8 mouse cellular contexts compared by ENCODE assay signal in genomic region chr6:56808656-56809055, GRCm38 (mm10). TPM values are rescaled to one million over a fixed set of nuclear protein-coding genes. Genes with fewer than 3 reads are reported as not detected.
DNase-seq lines count a peak whose midpoint lies in the region; ATAC-seq and TF ChIP-seq lines count a peak whose summit lies in the region.

No protein-coding gene starts in this region.

- H3K4me1 ChIP-seq in hindbrain, embryonic 11.5 days (replicated peaks; ENCODE audit: control insufficient read depth, insufficient read depth, low read length): no peaks in the 10 kb centered on the region
- H3K4me1 ChIP-seq in hindbrain, embryonic 10.5 days (replicated peaks): peaks cover 12% of the 10 kb centered on the region
- no peaks in the 10 kb centered on the region for H3K4me1 ChIP-seq in lung, postnatal 0 days (ENCODE audit: insufficient read depth, low read depth, low read length)

- in situ Hi-C loops in Patski (cut with MboI; ENCODE audit: low pct_unique_long_range_greater_than_20kb): loop anchor here (5.0 to 25.0 kb wide), 3 partner anchors 736 to 1704 kb away; no protein-coding TSS in a partner anchor

- 16% methylated on average over 3 of the region's 3 CpGs for WGBS in hindbrain, embryonic 11.5 days
- WGBS in hindbrain, embryonic 10.5 days: 20% methylated on average over 3 of the region's 3 CpGs
- 9% methylated on average over 3 of the region's 3 CpGs for WGBS in lung, postnatal 0 days

- ATAC-seq in hindbrain, embryonic 11.5 days (ENCODE audit: low FRiP score): peak; percentile 83
- peak; percentile 61 for ATAC-seq in Patski
- peak; percentile 80 for ATAC-seq in lung, postnatal 0 days

- intact Hi-C loops in heart, postnatal 10 days (cut with DNase I): loop anchor here (1.0 to 5.0 kb wide), 5 partner anchors 39 to 1050 kb away; no protein-coding TSS in a partner anchor

- H3K27ac ChIP-seq in hindbrain, embryonic 11.5 days (ENCODE audit: low read depth, low read length): no peak overlapping the region
- H3K27ac ChIP-seq in hindbrain, embryonic 10.5 days: no peak overlapping the region
- no peak overlapping the region for H3K27ac ChIP-seq in lung, postnatal 0 days (ENCODE audit: low read length)

- no peak overlapping the region for H3K9ac ChIP-seq in hindbrain, embryonic 11.5 days (ENCODE audit: low read depth, low read length)
- H3K9ac ChIP-seq in lung, postnatal 0 days (replicated peaks; ENCODE audit: low read depth): no peak overlapping the region

- peak; percentile 53 for DNase-seq in hindbrain, embryonic 11.5 days (ENCODE audit: low spot score)
- no peak for DNase-seq in hindbrain, embryonic 10.5 days (ENCODE audit: low spot score)
- no peak for DNase-seq in Patski (ENCODE audit: low read depth, low spot score)
- peak; percentile 65 for DNase-seq in embryo, embryonic 11 days
- DNase-seq in heart, postnatal 10 days: peak; percentile 67 to 68
- DNase-seq in kidney, postnatal 4 days: peak; percentile 9 to 21
- peak; percentile 87 for DNase-seq in lung, postnatal 0 days (ENCODE audit: low spot score)
- peak; percentile 62 to 64 for DNase-seq in right cerebral cortex, postnatal 10 days (ENCODE audit: low spot score in 2 of 2)

- H3K4me2 ChIP-seq in hindbrain, embryonic 11.5 days (replicated peaks; ENCODE audit: low read depth, low read length): no peak overlapping the region
- H3K4me2 ChIP-seq in lung, postnatal 0 days (replicated peaks; ENCODE audit: low read depth, low read length): no peak overlapping the region

- H3K4me3 ChIP-seq in hindbrain, embryonic 11.5 days (ENCODE audit: low read depth, low read length): no peak overlapping the region
- no peak overlapping the region for H3K4me3 ChIP-seq in hindbrain, embryonic 10.5 days
- no peak overlapping the region for H3K4me3 ChIP-seq in lung, postnatal 0 days (ENCODE audit: low read depth, low read length)

- no peaks in the 10 kb centered on the region for H3K36me3 ChIP-seq in hindbrain, embryonic 11.5 days (ENCODE audit: control insufficient read depth, insufficient read depth, low read length)
- no peaks in the 10 kb centered on the region for H3K36me3 ChIP-seq in hindbrain, embryonic 10.5 days
- H3K36me3 ChIP-seq in lung, postnatal 0 days (ENCODE audit: insufficient read depth, low read length): no peaks in the 10 kb centered on the region

- no peak for TF ChIP-seq EP300 in lung, postnatal 0 days (IDR thresholded peaks at IDR 0.05)

- CTCF ChIA-PET in Patski (lab: Charles Lee): interaction anchor here (0.7 to 2.8 kb wide), 9 partner anchors 10 to 764 kb away, joined by 3 to 27 read pairs (median 3); no protein-coding TSS in a partner anchor

- H3K27me3 ChIP-seq in hindbrain, embryonic 11.5 days (ENCODE audit: control insufficient read depth, insufficient read depth, low read length): no peaks in the 10 kb centered on the region
- H3K27me3 ChIP-seq in hindbrain, embryonic 10.5 days (ENCODE audit: insufficient read depth, poor library complexity, severe bottlenecking): no peaks in the 10 kb centered on the region
- peaks cover 7% of the 10 kb centered on the region for H3K27me3 ChIP-seq in Patski
- no peaks in the 10 kb centered on the region for H3K27me3 ChIP-seq in lung, postnatal 0 days (replicated peaks; ENCODE audit: insufficient read depth, low read length)

- peak; percentile 78 for TF ChIP-seq CTCF in Patski (IDR thresholded peaks at IDR 0.05)
- TF ChIP-seq CTCF in lung, postnatal 0 days (IDR thresholded peaks at IDR 0.05): peak; percentile 96

- no peaks in the 10 kb centered on the region for H3K9me3 ChIP-seq in hindbrain, embryonic 11.5 days (ENCODE audit: control insufficient read depth, low read length)
- H3K9me3 ChIP-seq in hindbrain, embryonic 10.5 days: no peaks in the 10 kb centered on the region
- H3K9me3 ChIP-seq in lung, postnatal 0 days (ENCODE audit: low read length): no peaks in the 10 kb centered on the region

- POLR2A ChIA-PET in Patski (lab: Charles Lee): no interaction called here

RNA-seq across cellular contexts. Expression of gene Kbtbd2, which starts 11.0 kb away (rescaled TPM):
- polyA plus RNA-seq in hindbrain, embryonic 11.5 days (2014; fragmentation: Nextera tagmentation; extraction: Ambion mirVana): 37.4 and 39.7 TPM in 2 replicates
- polyA plus RNA-seq in hindbrain, embryonic 10.5 days (2016; fragmentation: Nextera tagmentation; extraction: Ambion mirVana): 34.4 and 38.9 TPM in 2 replicates
- 27.7 TPM for polyA plus RNA-seq in Patski (2021)
- total RNA-seq in heart, postnatal 10 days (2021): 10 to 100 TPM; 38.3 to 43.1 TPM
- polyA plus RNA-seq in lung, postnatal 0 days (2015; fragmentation: Nextera tagmentation; extraction: Ambion mirVana): 20.5 and 21.5 TPM in 2 replicates

RNA-seq across cellular contexts. Expression of gene Fkbp9, which starts 23.2 kb away (rescaled TPM):
- polyA plus RNA-seq in hindbrain, embryonic 11.5 days (2014; fragmentation: Nextera tagmentation; extraction: Ambion mirVana): 55.4 and 61.4 TPM in 2 replicates
- 60.3 and 75.5 TPM in 2 replicates for polyA plus RNA-seq in hindbrain, embryonic 10.5 days (2016; fragmentation: Nextera tagmentation; extraction: Ambion mirVana)
- polyA plus RNA-seq in Patski (2021): 169 TPM
- 100 to 1,000 TPM; 132 to 136 TPM for total RNA-seq in heart, postnatal 10 days (2021)
- polyA plus RNA-seq in lung, postnatal 0 days (2015; fragmentation: Nextera tagmentation; extraction: Ambion mirVana): 130 and 134 TPM in 2 replicates

Comparison
In these comparisons a context has a peak if more than half of its experiments do, and no peak if none do; other contexts are left out.
1. DNase-seq: peak in hindbrain, embryonic 11.5 days (single experiment), embryo, embryonic 11 days (single experiment), heart, postnatal 10 days (2 of 2), kidney, postnatal 4 days (2 of 2), lung, postnatal 0 days (single experiment) and right cerebral cortex, postnatal 10 days (2 of 2); none in hindbrain, embryonic 10.5 days (single experiment) and Patski (single experiment).
2. Peak in every context shown above with its lines, with median percentiles within 50 percentile points of each other: ATAC-seq.